Mouse (Mus musculus): ENCODE data around the gene Myh1.

The Myh1 gene

DNA sequence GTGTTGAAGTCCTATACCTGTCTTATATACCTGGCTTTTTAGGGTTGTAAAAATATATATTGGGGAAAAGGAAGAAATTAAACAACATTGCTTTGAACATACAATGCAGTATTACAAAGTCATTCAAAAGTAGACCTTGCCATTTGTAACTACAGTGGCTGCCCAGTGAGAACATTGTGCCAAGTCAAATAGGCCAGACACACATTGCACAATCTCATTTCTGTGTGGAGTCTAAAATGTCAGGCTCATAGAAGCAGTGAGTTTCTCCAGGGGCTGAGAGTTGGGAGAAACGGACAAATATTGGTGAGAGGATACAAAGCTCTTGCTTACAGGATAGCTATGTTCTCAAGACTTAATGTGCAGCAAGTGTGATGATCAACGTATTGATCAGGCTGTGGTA lies 30.1 kb downstream of the Myh1 start:
- DNase-seq (ENCODE audit: low read depth, low spot score), result no peak

DNA sequence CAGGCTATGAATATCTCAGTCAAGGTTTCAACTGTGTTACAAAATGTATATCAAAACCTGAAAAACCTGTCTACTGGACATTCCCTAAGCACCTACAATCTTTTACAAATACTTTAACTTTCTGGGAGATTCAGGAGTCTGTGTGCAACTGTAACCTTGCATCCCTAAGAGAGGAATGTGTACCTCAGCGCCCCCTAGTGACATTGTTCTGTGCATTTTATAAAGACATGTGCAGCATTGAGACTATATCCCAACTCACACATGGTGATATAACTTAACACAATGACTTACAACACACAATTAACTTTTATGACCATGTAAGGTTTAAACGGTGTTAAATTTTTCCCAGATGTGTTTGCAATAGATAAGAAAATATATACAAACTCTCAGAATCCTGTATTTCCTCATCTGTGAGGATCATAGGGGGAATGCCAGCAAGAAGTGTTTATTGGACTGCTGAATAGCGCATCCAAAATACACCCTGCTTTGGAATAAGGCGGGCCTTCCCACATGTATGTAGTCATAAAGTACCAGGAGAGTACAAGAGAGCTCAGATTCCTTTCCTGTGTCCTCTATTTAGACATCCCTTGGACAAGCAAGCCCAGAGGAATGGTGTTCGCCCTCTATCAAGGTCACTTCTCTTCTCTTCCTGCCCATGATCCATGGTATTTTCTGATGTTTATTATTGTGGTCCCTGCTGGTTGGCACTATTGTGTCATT lies 35.9 kb downstream of the Myh1 start:
- peak; percentile 38 for DNase-seq (ENCODE audit: low read depth, low spot score)

DNA sequence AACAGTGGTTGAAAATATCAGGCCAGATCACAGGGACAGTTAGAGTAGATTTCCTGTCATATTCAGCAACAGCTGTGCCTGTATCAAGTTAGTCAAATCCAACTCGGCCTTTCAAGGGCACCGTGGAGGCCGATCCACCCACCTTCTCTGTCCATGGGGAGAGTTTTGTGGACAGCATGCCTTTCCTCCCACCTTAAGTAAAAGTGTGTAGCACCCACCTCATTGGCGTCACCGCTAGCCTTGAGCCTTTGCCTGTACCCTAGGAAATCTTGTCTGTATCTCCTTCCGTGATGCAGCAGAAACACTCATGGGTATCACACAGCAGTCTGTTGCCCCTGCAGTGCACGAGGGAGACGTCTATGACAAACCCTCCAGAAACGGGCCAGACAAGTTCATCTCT lies 36.9 kb downstream of the Myh1 start:
- no peak for DNase-seq (ENCODE audit: low read depth, low spot score)

DNA sequence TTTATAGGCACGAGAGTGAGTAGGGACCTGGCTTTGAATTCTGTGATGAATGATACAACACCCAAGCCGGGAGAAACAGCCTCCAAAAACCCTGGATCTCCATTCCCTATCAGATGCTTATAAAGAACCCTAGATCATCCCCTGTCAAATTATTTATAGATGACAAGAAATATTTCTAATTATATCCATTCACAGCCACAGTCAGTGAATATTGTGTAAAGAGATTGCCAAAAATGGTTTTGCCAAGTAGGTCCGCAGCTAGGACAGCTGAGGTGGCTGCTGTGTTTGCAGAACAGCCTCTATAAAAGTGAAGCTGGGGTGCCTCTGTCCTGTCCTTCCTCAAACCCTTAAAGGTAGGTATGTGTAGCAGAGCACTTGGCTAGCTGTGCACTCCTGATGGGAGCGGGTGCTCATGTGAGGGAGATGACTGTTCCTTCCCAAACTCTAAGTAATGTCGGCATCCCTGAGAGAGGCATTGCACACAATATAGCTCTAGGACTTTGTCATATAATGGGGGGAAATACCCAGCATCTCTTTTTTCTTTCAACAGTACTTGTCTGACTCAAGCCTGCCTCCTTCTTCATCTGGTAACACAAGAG lies 37.7 kb downstream of the Myh1 start, which contains the start of gene Myh4:
Myh4 (plus strand) TSS at position 549 of the 599 bp plus-strand sequence.
- no peak for DNase-seq (ENCODE audit: low read depth, low spot score)

DNA sequence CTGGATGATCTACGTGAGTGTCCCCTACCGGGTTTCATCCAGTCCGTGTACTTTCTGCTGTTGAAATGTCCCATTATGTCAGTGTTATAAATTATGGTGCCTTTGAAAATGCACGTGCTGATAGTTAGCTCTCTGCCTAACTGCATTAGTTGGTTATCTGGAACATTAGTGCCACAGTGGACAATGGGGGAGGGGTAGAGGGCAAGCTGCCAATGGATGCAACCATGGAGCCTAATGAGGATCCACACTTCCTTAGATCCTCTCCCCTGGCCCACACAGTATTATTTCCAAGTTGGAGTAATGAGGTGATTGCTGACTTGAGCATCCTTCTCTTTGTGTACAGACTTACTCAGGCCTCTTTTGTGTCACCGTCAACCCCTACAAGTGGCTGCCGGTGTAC lies 41.2 kb downstream of the Myh1 start:
- no peak for DNase-seq (ENCODE audit: low read depth, low spot score)

DNA sequence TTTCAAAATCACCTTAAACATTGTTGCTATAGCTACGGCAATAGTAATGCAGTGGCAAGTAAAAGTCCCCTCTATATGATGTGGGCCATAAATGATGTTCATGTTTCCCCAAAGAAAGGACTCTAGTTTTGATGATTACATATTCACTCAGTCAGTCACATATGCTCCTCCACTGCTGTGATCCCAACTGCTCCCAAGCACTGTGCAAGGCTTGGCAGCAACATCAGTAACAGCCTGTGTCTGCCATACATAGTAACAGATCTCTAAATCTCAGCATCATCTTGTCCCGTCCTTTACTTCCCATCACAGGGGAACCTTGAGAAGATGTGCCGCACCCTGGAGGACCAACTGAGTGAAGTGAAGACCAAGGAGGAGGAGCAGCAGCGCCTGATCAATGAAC lies 53.8 kb downstream of the Myh1 start:
- no peak for DNase-seq (ENCODE audit: low read depth, low spot score)

DNA sequence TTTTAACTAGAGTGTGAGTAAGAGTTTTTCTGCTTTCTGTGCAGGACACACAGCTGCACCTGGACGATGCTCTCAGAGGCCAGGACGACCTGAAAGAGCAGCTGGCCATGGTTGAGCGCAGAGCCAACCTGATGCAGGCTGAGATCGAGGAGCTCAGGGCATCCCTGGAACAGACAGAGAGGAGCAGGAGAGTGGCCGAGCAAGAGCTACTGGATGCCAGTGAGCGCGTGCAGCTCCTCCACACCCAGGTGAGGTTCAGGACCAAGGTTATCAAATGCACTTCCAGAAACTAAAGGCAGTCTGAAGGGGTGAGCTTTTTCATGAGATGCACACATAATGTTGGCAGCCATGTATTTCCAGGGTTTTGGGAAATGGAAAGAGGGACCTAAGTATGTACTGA lies 57.2 kb downstream of the Myh1 start:
- no peak for DNase-seq (ENCODE audit: low read depth, low spot score)

DNA sequence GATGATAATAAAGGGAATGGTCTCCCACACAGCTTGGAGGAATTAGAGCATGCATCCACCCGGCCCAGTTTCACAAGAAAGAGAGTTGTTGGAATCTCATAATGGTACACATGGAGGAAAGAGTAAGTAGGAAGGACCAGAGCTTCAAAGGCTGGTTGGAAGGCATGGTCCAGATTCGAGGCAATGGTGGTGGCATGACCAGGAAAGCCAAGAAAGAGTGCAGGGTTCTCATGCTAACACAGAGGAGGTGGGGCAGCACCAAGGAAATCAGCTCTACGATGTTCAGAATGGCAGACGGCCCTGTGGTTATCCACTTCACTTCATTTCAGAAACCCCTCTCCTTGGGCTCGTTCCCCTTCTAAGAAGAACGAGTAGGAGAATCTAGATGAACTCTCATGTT lies 61.1 kb downstream of the Myh1 start:
- DNase-seq (ENCODE audit: low read depth, low spot score), result no peak

All from WW6 (cell line).